ENCODE assay signal across 8 mouse cellular contexts in the genomic region with DNA sequence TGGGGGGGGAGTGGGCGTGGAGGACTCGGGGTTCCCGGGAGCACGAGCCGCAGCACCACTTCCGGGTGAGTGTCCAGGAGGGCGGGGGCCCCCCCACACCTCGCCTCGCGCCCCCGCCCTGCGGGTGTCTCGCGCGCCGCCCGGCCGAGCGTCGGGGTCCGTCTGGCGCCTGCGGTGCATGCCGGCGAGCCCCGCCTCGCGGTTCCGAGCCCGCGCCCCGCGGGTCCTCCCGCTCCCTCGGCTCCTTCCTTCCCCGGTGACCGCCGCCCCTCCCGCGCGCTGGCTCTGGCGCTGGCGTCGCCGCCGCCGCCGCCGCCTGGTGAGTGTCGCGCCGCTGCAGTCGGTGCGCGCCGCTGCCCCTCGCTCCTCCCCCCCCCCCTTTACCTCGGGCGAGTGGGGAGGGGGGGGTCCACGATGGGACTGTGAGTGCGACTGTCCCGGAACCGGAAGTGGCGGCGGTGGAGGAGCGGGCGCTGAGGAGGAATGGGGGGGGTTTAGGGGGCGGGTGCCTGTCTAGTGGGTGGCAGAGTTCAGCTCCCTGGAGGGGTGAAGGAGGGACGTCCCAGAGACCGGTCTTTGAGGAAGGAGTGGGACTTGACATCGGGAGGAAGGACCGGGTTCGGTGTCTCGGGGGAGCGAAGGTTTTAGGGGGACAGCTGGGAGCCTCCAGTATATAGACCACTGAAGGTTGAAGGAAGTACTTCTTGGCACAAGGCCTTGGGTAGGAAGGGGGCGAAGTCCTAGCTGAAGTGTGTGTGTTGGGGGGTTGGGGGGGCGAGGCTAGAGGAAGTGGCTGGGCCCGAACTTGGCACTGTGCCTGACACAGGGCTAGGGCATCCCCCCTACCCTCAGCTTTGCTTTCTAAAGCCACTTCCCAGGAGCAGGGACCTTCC. TPM values are rescaled to one million over a fixed set of nuclear protein-coding genes. Genes with fewer than 3 reads are reported as not detected.
DNase-seq lines count a peak whose midpoint lies in the region; ATAC-seq and TF ChIP-seq lines count a peak whose summit lies in the region.

No protein-coding gene starts in this region.

- peaks cover 39% of the 10 kb centered on the region for H3K4me1 ChIP-seq in embryonic facial prominence, embryonic 13.5 days
- peaks cover 48% of the 10 kb centered on the region for H3K4me1 ChIP-seq in liver, embryonic 13.5 days (replicated peaks)

- peak overlapping the region; percentile 95 for H3K9ac ChIP-seq in embryonic facial prominence, embryonic 13.5 days
- peak overlapping the region; percentile 95 for H3K9ac ChIP-seq in liver, embryonic 13.5 days

- H3K27ac ChIP-seq in embryonic facial prominence, embryonic 13.5 days, result peak overlapping the region; percentile 99
- peak overlapping the region; percentile 93 for H3K27ac ChIP-seq in liver, embryonic 13.5 days

- H3K4me3 ChIP-seq in C2C12 (ENCODE audit: insufficient read depth, poor library complexity, severe bottlenecking), result peak overlapping the region; percentile 71
- H3K4me3 ChIP-seq in embryonic facial prominence, embryonic 13.5 days, result peak overlapping the region; percentile 69
- H3K4me3 ChIP-seq in liver, embryonic 13.5 days (replicated peaks), result peak overlapping the region; percentile 90

- ATAC-seq in embryonic facial prominence, embryonic 13.5 days (ENCODE audit: insufficient number of reproducible peaks, insufficient read depth, low FRiP score, low TSS enrichment, low read depth), result peak; percentile 81
- peak; percentile 86 for ATAC-seq in liver, embryonic 13.5 days (ENCODE audit: low read depth)

- H3K4me2 ChIP-seq in embryonic facial prominence, embryonic 13.5 days, result peak overlapping the region; percentile 90
- H3K4me2 ChIP-seq in liver, embryonic 13.5 days, result peak overlapping the region; percentile 81

- peaks cover 36% of the 10 kb centered on the region for H3K36me3 ChIP-seq in C2C12 (ENCODE audit: control insufficient read depth, insufficient read depth)
- peaks cover 28% of the 10 kb centered on the region for H3K36me3 ChIP-seq in embryonic facial prominence, embryonic 13.5 days
- H3K36me3 ChIP-seq in liver, embryonic 13.5 days, result peaks cover 36% of the 10 kb centered on the region
- H3K36me3 ChIP-seq in splenic B cell, adult 2 months (ENCODE audit: control insufficient read depth, insufficient read depth, low read length, poor library complexity, severe bottlenecking), result no peaks in the 10 kb centered on the region

- peaks cover 43% of the 10 kb centered on the region for H3K79me3 ChIP-seq in C2C12 (ENCODE audit: low read depth)

- whole genome bisulfite sequencing in embryonic facial prominence, embryonic 13.5 days, result under 1% methylated on average over 30 of the region's 78 CpGs
- 1% methylated on average over 61 of the region's 78 CpGs for WGBS in liver, embryonic 13.5 days (ENCODE audit: insufficient replicate concordance)

- H3K79me2 ChIP-seq in C2C12 (ENCODE audit: control insufficient read depth, insufficient read depth), result peaks cover 62% of the 10 kb centered on the region

- peak overlapping the region; percentile 95 for H3ac ChIP-seq in C2C12 (ENCODE audit: control insufficient read depth, insufficient read length, low read depth)

- TF ChIP-seq CTCF in C2C12 (IDR thresholded peaks at IDR 0.05; ENCODE audit: control insufficient read depth, insufficient read depth, insufficient read length), result no peak

- DNase-seq in adrenal gland, postnatal 4 days (ENCODE audit: low spot score in 2 of 2), result peak; percentile 51 to 66
- DNase-seq in heart, adult 9 months (ENCODE audit: low spot score in 2 of 2), result peak; percentile 73 to 80
- peak; percentile 79 for DNase-seq in kidney, adult 9 months
- DNase-seq in liver, embryonic 13.5 days, result peak; percentile 57
- DNase-seq in natural killer cell, adult 2 months (ENCODE audit: low spot score in 2 of 2), result peak; percentile 76 to 82
- DNase-seq in splenic B cell, adult 2 months (ENCODE audit: low read depth, low spot score), result peak; percentile 89

- H3K9me3 ChIP-seq in embryonic facial prominence, embryonic 13.5 days, result no peaks in the 10 kb centered on the region
- H3K9me3 ChIP-seq in liver, embryonic 13.5 days (replicated peaks), result no peaks in the 10 kb centered on the region

- H3K27me3 ChIP-seq in C2C12 (ENCODE audit: control insufficient read depth, insufficient read depth, insufficient read length), result no peaks in the 10 kb centered on the region
- no peaks in the 10 kb centered on the region for H3K27me3 ChIP-seq in embryonic facial prominence, embryonic 13.5 days
- peaks cover 8% of the 10 kb centered on the region; the same call in 1 of the 2 replicates for H3K27me3 ChIP-seq in liver, embryonic 13.5 days
- H3K27me3 ChIP-seq in splenic B cell, adult 2 months (ENCODE audit: control insufficient read depth, insufficient read depth, low read length, poor library complexity, severe bottlenecking), result no peaks in the 10 kb centered on the region

TF ChIP-seq in C2C12, 6 proteins besides CTCF, POLR2A, EP300 and RAD21:
- TF ChIP-seq CEBPB (IDR thresholded peaks at IDR 0.05; ENCODE audit: low read depth) (no peak), MYOD1 (IDR thresholded peaks at IDR 0.05; ENCODE audit: control insufficient read depth, insufficient read length, low read depth) (no peak), MAX (IDR thresholded peaks at IDR 0.05) (no peak), FOSL1 (IDR thresholded peaks at IDR 0.05; ENCODE audit: insufficient read depth, low read length, poor library complexity, severe bottlenecking) (no peak), MYOG (IDR thresholded peaks at IDR 0.05; ENCODE audit: control insufficient read depth, extremely low read depth, insufficient read length) (no peak), USF1 (IDR thresholded peaks at IDR 0.05; ENCODE audit: low read depth) (no peak)
TF ChIP-seq in C2C12: peak in this region for 0.

RNA-seq across cellular contexts. Expression of gene Zfp384, which starts 0.5 kb away (rescaled TPM):
- 27.8 TPM for polyA plus RNA-seq in C2C12 (2012; fragmentation: generic; extraction: Trizol)
- total RNA-seq in adrenal gland, postnatal 4 days (2021), result 10 to 100 TPM; 60.6 to 67.6 TPM
- 19.9 and 23.5 TPM in 2 replicates for polyA plus RNA-seq in embryonic facial prominence, embryonic 13.5 days (2015; fragmentation: Nextera tagmentation; extraction: Ambion mirVana)
- 3.6 and 3.8 TPM in 2 replicates for polyA plus RNA-seq in liver, embryonic 13.5 days (2015; fragmentation: Nextera tagmentation; extraction: Ambion mirVana)

RNA-seq across cellular contexts. Expression of gene Pianp, which starts 12.9 kb away (rescaled TPM):
- 1.1 TPM for polyA plus RNA-seq in C2C12 (2012; fragmentation: generic; extraction: Trizol)
- 10 to 100 TPM in 1 of 2 experiments, 1 to 10 TPM in 1; 6.2 to 11.1 TPM for total RNA-seq in adrenal gland, postnatal 4 days (2021)
- 10.0 TPM in 2 replicates for polyA plus RNA-seq in embryonic facial prominence, embryonic 13.5 days (2015; fragmentation: Nextera tagmentation; extraction: Ambion mirVana)
- 0.05 and 0.15 TPM in 2 replicates for polyA plus RNA-seq in liver, embryonic 13.5 days (2015; fragmentation: Nextera tagmentation; extraction: Ambion mirVana)

RNA-seq across cellular contexts. Expression of gene Ing4, which starts 30.1 kb away (rescaled TPM):
- polyA plus RNA-seq in C2C12 (2012; fragmentation: generic; extraction: Trizol), result 23.6 TPM
- total RNA-seq in adrenal gland, postnatal 4 days (2021), result 100 to 1,000 TPM; 118 TPM
- 164 and 187 TPM in 2 replicates for polyA plus RNA-seq in embryonic facial prominence, embryonic 13.5 days (2015; fragmentation: Nextera tagmentation; extraction: Ambion mirVana)
- polyA plus RNA-seq in liver, embryonic 13.5 days (2015; fragmentation: Nextera tagmentation; extraction: Ambion mirVana), result 28.6 and 31.8 TPM in 2 replicates

RNA-seq across cellular contexts. Expression of gene Acrbp, which starts 40.1 kb away (rescaled TPM):
- 0.91 TPM for polyA plus RNA-seq in C2C12 (2012; fragmentation: generic; extraction: Trizol)
- 1 to 10 TPM; 7.3 to 8.0 TPM for total RNA-seq in adrenal gland, postnatal 4 days (2021)
- 21.7 and 22.7 TPM in 2 replicates for polyA plus RNA-seq in embryonic facial prominence, embryonic 13.5 days (2015; fragmentation: Nextera tagmentation; extraction: Ambion mirVana)
- polyA plus RNA-seq in liver, embryonic 13.5 days (2015; fragmentation: Nextera tagmentation; extraction: Ambion mirVana), result 1.6 and 2.2 TPM in 2 replicates

RNA-seq across cellular contexts. Expression of gene Cops7a, which starts 44.1 kb away (rescaled TPM):
- 165 TPM for polyA plus RNA-seq in C2C12 (2012; fragmentation: generic; extraction: Trizol)
- 100 to 1,000 TPM; 143 to 151 TPM for total RNA-seq in adrenal gland, postnatal 4 days (2021)
- 124 and 138 TPM in 2 replicates for polyA plus RNA-seq in embryonic facial prominence, embryonic 13.5 days (2015; fragmentation: Nextera tagmentation; extraction: Ambion mirVana)
- polyA plus RNA-seq in liver, embryonic 13.5 days (2015; fragmentation: Nextera tagmentation; extraction: Ambion mirVana), result 67.3 and 77.6 TPM in 2 replicates

Comparison
In these comparisons a context has a peak if more than half of its experiments do, and no peak if none do; other contexts are left out.
1. Peak in every context shown above with its lines: DNase-seq, ATAC-seq, H3K4me3 ChIP-seq and H3K27ac ChIP-seq.